Mouse (Mus musculus): ENCODE measurements around the gene Bean1.

Bean1 gene

DNA sequence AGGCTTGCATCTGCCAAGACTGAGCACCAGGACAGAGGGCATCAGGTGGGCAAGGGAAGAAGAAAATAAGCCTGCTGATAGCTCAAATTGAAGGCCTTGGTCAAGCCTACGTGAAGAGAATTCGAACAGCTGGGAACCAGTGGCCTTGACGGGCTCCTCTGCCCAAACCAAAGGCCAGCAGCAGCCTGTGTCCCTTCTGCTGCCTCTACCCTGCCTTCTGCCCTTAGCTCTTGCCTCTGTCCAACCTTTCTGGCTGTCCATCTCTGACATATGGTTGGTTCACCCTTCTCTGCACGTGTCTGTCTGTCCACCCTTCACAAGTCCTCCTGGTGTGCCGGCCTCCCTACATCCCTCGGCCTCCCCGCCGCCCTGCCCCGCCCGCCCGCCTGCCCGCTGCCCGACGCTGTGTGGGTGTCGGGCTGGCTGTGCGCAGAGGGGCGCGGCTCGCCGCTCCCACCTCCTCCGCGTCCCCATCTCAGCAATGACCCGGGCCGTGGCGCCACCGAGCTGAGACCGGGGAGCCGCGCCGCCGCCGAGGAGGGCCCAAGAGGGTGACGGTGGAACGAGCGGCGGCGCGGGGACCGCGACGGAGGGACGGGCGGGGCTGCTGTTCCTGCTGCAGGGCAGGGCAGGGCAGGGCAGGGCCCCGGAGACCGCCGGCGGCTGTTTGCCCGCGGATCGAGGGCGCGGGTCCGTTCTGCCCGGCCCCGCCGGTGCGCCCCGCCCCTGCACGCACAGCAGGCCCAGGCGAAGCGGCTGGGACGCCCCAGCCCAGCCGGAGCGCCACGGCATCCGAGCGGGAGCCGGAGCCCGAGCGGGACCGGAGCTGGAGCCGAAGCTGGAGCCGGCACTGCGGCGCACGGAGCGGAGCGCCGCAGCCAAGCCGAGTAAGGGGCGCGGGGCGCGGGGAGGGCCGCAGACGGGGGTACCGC is at the start of gene Bean1:
TSS of gene Bean1 (plus strand) at position 325 of the 932 bp plus-strand sequence.
- DNase-seq (ENCODE audit: low spot score) = no peak

GRCm38 (mm10) chr8:104121640-104122416 is 48.4 kb upstream of the Bean1 start:
- DNase-seq (ENCODE audit: low spot score) = no peak

- no peak for DNase-seq (ENCODE audit: low spot score)
Observed at GRCm38 (mm10) chr8:104123080-104123657, 47.1 kb upstream of the Bean1 start.

GRCm38 (mm10) chr8:104124534-104124933 is 45.7 kb upstream of the Bean1 start:
- DNase-seq (ENCODE audit: low spot score) = no peak

DNA sequence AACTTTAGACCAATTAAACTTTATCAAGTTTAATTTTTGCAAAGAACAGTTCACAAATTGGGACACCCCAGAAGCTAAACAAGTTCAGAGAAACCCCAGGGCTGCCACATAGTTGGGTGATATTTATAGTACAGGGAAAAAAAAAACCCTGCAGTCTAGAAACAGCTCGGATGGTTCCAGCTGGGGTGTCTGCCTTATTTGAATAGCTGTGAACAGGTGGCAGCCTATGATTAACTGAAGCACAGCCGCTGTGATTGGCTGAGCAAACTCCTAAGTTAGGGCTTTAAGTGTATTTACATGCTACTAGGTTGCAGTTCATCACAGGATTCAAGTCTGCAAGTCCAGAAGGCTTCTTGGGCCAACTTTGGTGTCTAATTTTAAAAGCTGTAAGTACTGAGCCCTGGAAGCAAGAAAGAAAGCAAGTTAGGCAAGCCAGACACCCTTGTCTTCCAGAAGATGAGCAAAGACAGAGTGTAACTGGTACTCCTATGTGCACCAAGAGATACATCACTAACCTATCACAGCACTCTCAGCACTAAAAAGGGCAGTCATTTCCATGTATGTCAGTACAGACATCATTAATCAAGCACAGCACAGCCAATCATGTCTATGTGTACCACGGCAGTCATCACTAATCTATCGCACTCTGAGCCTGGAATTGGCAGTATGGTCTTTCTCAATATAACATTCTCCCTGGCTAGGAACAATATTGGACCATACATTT is 42.9 kb upstream of the Bean1 start:
- DNase-seq (ENCODE audit: low spot score) = no peak

DNA sequence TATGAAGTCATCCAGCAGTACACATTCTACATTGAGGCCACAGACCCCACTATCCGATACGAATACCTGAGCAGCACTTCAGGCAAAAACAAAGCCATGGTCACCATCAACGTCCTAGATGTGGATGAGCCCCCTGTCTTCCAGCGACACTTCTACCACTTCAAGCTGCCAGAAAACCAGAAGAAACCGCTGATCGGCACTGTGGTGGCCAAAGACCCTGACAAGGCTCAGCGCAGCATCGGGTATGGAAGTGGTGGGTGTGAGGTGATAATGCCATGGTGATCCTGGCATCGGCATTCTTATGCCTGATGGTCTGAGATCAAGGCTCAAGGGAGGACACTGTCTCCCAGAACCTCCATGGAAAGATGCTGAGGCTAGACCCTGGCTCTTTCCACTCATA is 39.3 kb upstream of the Bean1 start:
- no peak for DNase-seq (ENCODE audit: low spot score)

DNA sequence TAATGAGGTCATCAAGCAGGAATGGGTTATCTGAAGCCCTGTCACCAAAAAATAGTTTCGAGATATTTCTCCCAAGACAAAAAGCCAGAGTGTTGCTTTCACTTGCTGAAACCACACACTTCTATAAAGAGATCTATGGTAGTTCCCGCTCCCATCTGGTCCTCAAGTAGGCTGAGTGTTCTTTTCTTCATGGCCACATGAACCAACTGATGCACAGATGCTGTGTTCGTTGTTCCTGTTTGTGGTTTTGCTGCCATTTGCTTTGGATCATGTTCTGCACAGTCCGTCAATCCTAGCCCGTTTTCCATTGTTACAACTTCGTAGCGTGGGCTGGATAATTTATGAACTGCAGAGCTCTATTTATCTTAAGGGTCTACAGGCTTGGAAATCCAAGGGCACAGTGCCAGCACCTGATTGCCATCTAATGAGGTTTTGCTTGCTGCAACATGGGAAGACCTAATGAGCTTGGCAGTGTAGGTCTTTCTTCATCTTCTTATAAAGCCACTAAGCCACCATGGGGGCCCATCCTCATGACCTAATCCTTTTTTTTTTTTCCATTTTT is 38.7 kb upstream of the Bean1 start:
- DNase-seq (ENCODE audit: low spot score) = no peak

DNA sequence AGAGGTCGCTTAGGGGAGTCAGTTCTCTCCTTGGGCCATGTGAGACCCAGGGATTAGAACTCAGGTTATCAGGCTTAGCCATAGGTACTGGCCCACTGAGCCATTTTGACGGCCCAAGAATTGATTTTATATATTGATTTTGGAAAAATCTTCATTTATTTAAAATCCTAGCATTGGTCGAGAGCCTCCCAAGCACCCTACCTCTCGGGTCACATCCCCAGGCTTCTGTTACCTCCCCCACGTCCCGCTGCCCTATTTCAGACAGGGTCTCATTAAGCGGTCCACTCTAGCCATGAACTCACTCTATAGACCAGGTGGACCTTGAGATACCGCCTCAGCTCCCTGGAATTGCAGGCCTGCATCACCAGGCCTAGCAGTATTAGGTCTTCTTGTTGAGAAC is 35.7 kb upstream of the Bean1 start:
- no peak for DNase-seq (ENCODE audit: low spot score)

DNA sequence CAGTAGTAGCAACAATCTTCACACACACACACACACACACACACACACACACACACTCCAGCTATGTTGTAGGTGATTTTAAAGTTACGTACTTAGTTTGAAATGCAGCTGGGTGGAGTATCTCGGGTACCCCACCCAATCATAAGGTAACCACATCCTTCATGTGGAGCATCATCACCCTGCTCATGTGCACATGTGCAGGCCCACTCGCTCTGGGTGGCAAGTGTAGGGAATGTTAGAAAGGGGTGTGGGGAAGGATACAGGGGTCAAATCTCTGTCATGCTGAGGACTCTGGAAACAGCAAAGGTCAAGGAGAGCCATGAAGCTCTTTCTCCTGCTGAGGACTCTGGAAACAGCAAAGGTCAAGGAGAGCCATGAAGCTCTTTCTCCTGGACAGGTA is 34.0 kb upstream of the Bean1 start:
- DNase-seq (ENCODE audit: low spot score) = no peak

- DNase-seq (ENCODE audit: low spot score) = no peak
Observed at GRCm38 (mm10) chr8:104137636-104138035, 32.6 kb upstream of the Bean1 start.

DNA sequence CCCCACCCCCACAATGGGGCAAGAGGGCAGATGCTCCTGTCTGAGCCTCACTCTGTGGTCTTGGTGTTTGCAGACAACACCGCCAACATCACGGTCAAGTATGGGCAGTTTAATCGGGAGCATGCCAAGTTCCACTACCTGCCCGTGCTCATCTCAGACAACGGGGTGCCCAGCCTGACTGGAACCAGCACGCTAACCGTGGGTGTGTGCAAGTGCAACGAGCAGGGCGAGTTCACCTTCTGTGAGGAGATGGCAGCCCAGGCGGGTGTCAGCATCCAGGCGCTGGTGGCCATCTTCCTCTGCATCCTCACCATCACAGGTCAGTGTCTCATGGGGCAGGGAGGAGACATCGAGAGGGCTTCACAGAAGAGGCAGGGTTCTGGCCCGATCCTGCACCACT is 29.6 kb upstream of the Bean1 start:
- no peak for DNase-seq (ENCODE audit: low spot score)

DNA sequence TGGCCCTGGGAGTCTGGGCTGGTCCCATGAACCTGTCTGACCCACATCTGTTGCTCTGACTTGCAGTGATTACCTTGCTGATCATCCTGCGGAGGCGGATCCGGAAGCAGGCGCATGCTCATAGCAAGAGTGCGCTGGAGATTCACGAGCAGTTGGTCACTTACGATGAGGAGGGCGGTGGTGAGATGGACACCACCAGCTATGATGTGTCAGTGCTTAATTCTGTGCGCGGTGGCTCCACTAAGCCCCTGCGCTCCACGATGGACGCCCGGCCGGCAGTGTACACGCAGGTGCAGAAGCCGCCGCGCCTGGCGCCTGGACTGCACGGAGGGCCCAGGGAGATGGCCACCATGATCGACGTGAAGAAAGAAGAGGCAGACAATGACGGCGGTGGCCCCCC is 27.8 kb upstream of the Bean1 start:
- DNase-seq (ENCODE audit: low spot score) = no peak

- no peak for DNase-seq (ENCODE audit: low spot score)
Observed at GRCm38 (mm10) chr8:104143379-104143778, 26.9 kb upstream of the Bean1 start.

- DNase-seq (ENCODE audit: low spot score) = no peak
Observed at GRCm38 (mm10) chr8:104144434-104145216, 25.6 kb upstream of the Bean1 start.

- DNase-seq (ENCODE audit: low spot score) = peak; percentile 82
Observed at GRCm38 (mm10) chr8:104145981-104146689, 24.1 kb upstream of the Bean1 start.

DNA sequence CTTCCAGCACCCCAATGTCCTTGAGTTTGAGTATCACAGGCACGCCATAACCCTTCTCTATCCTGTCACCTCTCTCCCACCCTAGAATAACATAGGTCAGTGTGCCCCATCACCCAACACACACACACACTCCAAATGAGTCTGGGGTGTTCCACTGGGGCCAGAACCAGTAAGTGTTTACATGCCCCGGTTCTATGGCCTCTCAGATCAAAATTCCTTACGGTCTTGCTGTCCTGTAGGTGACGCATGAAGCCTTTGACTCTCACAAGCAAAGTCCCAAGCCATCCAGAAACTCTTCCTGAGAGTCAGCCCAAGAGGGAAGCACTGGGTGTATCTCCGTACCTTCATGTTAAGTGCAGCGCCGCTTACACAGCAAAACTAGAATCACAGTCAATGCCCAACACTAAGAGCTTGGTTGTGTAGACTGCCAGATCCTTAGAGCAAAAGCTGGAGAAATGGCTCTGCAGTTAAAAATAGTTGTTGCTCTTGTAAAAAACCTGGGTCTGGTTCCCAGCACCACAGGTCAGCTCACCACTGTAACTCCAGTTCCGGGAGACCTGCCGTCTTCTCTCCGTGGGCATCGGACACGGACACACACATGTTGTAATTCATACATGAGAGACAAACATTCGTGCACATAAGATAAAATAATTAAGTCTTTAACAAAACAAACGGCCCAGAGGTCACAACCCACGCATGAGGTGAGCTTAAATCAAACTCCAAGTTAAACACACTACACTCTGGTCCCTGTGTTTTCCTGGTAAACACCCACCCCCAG is 23.3 kb upstream of the Bean1 start:
- no peak for DNase-seq (ENCODE audit: low spot score)

- DNase-seq (ENCODE audit: low spot score) = no peak
Observed at GRCm38 (mm10) chr8:104147947-104148346, 22.3 kb upstream of the Bean1 start.

DNA sequence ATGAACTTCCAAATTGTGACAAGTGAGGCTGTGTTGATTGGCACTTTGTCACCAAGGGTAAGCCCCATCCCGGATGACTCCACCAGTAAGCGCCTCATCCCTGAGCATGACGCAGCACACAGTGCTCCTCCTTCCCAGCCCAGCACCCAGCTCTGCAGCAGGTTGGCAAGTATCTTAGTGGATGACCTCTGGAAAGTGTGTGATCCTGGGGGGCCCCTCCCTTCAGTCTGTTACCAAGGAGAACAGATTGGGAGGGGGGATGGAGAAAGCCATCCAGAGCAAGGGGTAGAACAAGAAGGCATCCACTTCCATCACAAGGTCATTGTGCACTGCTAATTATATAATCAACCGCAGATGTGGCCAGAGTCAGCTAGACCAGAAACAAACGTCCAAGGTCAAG is 9.5 kb upstream of the Bean1 start:
- DNase-seq (ENCODE audit: low spot score) = no peak

DNA sequence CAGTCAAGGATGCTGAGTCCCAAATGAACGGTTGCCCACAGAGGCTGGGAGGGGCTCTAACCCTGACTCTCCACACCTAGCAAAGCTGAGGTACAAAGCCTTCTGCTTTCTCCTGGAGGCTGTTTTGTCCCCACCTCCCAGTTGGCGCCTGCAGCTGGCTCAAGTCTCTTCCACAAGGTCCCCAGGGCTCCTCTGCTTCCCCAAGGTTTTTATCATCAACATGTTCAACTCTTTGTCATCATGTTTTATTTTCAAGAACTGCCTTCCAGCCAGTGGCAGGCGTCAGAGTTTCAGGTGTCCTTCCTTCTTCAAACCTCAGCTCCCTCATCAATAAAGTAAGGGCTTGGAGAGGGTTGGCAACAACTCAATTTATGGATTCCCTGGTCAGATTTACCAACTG is 781 bp upstream of the Bean1 start:
- DNase-seq (ENCODE audit: low spot score) = no peak

Measured in ovary, postnatal 10 days (tissue).